ENCODE assay signal across 12 mouse cellular contexts in the genomic region with DNA sequence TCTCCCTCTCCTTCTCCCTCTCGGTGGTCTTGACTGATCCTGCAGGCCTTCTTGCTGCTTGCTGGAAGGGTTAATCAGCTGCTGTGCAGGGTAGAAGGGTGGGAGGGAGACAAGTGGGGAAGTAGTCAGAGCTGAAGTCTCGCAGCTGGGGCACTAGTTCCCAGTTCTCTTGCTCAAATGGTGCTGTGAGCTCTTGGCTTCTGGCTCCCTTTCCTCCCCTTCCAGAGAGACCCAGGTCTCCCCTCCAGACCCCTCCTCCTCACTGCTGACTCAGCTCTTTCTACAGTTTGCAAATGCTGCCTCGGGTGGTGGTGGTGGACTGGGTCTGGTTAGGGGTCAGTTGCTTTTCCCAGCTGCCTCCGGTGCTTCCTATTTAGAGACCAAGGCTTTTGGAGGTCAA.
A peak's percentile ranks its signal among the peaks of the same experiment; 100 is the strongest.
DNase-seq lines count a peak whose midpoint lies in the region; ATAC-seq and TF ChIP-seq lines count a peak whose summit lies in the region.
"Had no signal": no experiment of that assay in that cellular context is flagged by ENCODE, and none has a peak within 500 bp of the region (broad histone marks: within the 10 kb centered on the region; RNA-seq: fewer than 3 reads in every experiment).

No protein-coding gene starts in this region.

- no peak; a peak in 1 of 4 replicates for TF ChIP-seq POLR2A in MEL (IDR thresholded peaks at IDR 0.05; ENCODE audit: control insufficient read depth in 1 of 2, insufficient read depth in 1 of 2, low read depth in 1 of 2, low read length in 2 of 2, poor library complexity in 1 of 2)

- TF ChIP-seq CTCF in MEL (IDR thresholded peaks at IDR 0.05 in 2 of 3, conservative IDR thresholded peaks at IDR 0.05 in 1 of 3; ENCODE audit: control insufficient read depth in 1 of 3, insufficient read depth in 1 of 3, low read depth in 2 of 3, low read length in 3 of 3, poor library complexity in 1 of 3, severe bottlenecking in 1 of 3) = no peak

- H3K79me2 ChIP-seq in MEL (ENCODE audit: control insufficient read depth, insufficient read depth, low read length, poor library complexity) (no peaks in the 10 kb centered on the region), macrophage (ENCODE audit: inconsistent target) (no peaks in the 10 kb centered on the region)

- H3K27me3 ChIP-seq in MEL (ENCODE audit: control insufficient read depth in 1 of 2, insufficient read depth in 2 of 2, low read length in 2 of 2) = no peaks in the 10 kb centered on the region
- H3K27me3 ChIP-seq in neural tube, embryonic 15.5 days (replicated peaks) = no peaks in the 10 kb centered on the region
- H3K27me3 ChIP-seq: heart, embryonic 13.5 days; midbrain, embryonic 12.5 days had no signal

- ATAC-seq in neural tube, embryonic 15.5 days (ENCODE audit: low FRiP score) = no peak
- ATAC-seq: hindbrain, embryonic 16.5 days had no signal

- peaks cover 15 to 43% of the 10 kb centered on the region in 2 experiments for H3K4me1 ChIP-seq in MEL (ENCODE audit: control insufficient read depth in 1 of 2, insufficient read depth in 2 of 2, low read length in 2 of 2)
- H3K4me1 ChIP-seq in neural tube, embryonic 15.5 days = no peaks in the 10 kb centered on the region
- H3K4me1 ChIP-seq: midbrain, embryonic 12.5 days had no signal

- peak overlapping the region; percentile 66 for H3K27ac ChIP-seq in MEL (ENCODE audit: control insufficient read depth, low read depth, low read length)
- peak overlapping the region; percentile 15; the same call in 1 of the 2 replicates for H3K27ac ChIP-seq in macrophage
- no peak overlapping the region for H3K27ac ChIP-seq in neural tube, embryonic 15.5 days (replicated peaks)
- H3K27ac ChIP-seq: heart, embryonic 13.5 days; midbrain, embryonic 12.5 days had no signal

- H3K9ac ChIP-seq in MEL (ENCODE audit: control insufficient read depth, low read depth, low read length, poor library complexity, severe bottlenecking) = peak overlapping the region; percentile 51
- no peak overlapping the region for H3K9ac ChIP-seq in neural tube, embryonic 15.5 days (replicated peaks)
- H3K9ac ChIP-seq: heart, embryonic 13.5 days; midbrain, embryonic 12.5 days had no signal

- DNase-seq in kidney, postnatal 10 days = peak; percentile 65
- DNase-seq in kidney, adult 8-10 months = no peak
- peak; percentile 63 for DNase-seq in MEL (ENCODE audit: low read depth, low spot score)
- DNase-seq in embryo, embryonic 11 days = peak; percentile 41
- DNase-seq in heart, postnatal 36 days = no peak
- DNase-seq: adrenal gland, postnatal 25 days; gastrocnemius, postnatal 10 days had no signal

- no peak overlapping the region for H3K4me3 ChIP-seq in MEL (ENCODE audit: control insufficient read depth in 1 of 2, insufficient read depth in 1 of 2, low read depth in 2 of 2, low read length in 2 of 2)
- no peak overlapping the region for H3K4me3 ChIP-seq in macrophage (ENCODE audit: inconsistent target)
- H3K4me3 ChIP-seq in neural tube, embryonic 15.5 days (replicated peaks) = no peak overlapping the region
- H3K4me3 ChIP-seq: heart, embryonic 13.5 days; midbrain, embryonic 12.5 days had no signal

- TF ChIP-seq EP300 in MEL (IDR thresholded peaks at IDR 0.05; ENCODE audit: low read depth in 1 of 2, low read length in 2 of 2) = no peak

- no peaks in the 10 kb centered on the region for H3K9me3 ChIP-seq in MEL (replicated peaks; ENCODE audit: insufficient read depth, low read length)
- H3K9me3 ChIP-seq in neural tube, embryonic 15.5 days (replicated peaks) = no peaks in the 10 kb centered on the region

- peaks cover 0 to 27% of the 10 kb centered on the region in 2 experiments; a peak in 2 of 4 replicates for H3K36me3 ChIP-seq in MEL (ENCODE audit: control insufficient read depth in 1 of 2, insufficient read depth in 2 of 2, low read length in 2 of 2)
- H3K36me3 ChIP-seq in macrophage (ENCODE audit: inconsistent target) = no peaks in the 10 kb centered on the region
- H3K36me3 ChIP-seq in neural tube, embryonic 15.5 days = no peaks in the 10 kb centered on the region
- H3K36me3 ChIP-seq: heart, embryonic 13.5 days; midbrain, embryonic 12.5 days had no signal

- no peak overlapping the region for H3K4me2 ChIP-seq in neural tube, embryonic 15.5 days
- H3K4me2 ChIP-seq: heart, embryonic 13.5 days; midbrain, embryonic 12.5 days had no signal

- no peak for TF ChIP-seq RAD21 in MEL (IDR thresholded peaks at IDR 0.05; ENCODE audit: low read depth, low read length)

- WGBS in macrophage (ENCODE audit: missing documents) = 21% methylated on average over 3 of the region's 4 CpGs
- 35% methylated on average over 4 of the region's 4 CpGs for WGBS in neural tube, embryonic 15.5 days

- intact Hi-C loops in heart, postnatal 36 days (cut with DNase I) = no loop called here

TF ChIP-seq in MEL, 35 proteins besides CTCF, POLR2A, EP300 and RAD21:
- TF ChIP-seq USF2 (IDR thresholded peaks at IDR 0.05; ENCODE audit: borderline replicate concordance in 1 of 2, insufficient read depth in 1 of 2, low read depth in 1 of 2, low read length in 2 of 2) (no peak), ZC3H11A (IDR thresholded peaks at IDR 0.05; ENCODE audit: low read depth, low read length) (no peak), MAFK (IDR thresholded peaks at IDR 0.05; ENCODE audit: borderline replicate concordance, low read depth, low read length) (peak; percentile 50; the same call in 1 of the 2 replicates), CHD1 (IDR thresholded peaks at IDR 0.05; ENCODE audit: low read depth, low read length) (no peak), GATA1 (IDR thresholded peaks at IDR 0.05; ENCODE audit: low read depth, low read length) (no peak), ETS1 (IDR thresholded peaks at IDR 0.05; ENCODE audit: low read depth, low read length) (0 out of 2 replicates have a peak, but pooled peaks have one; percentile 27), NELFE (IDR thresholded peaks at IDR 0.05; ENCODE audit: low read depth, low read length) (0 out of 2 replicates have a peak, but pooled peaks have one; percentile 18), GABPA (IDR thresholded peaks at IDR 0.05; ENCODE audit: low read depth, low read length) (no peak), CHD2 (IDR thresholded peaks at IDR 0.05; ENCODE audit: low read length) (no peak), E2F4 (IDR thresholded peaks at IDR 0.05; ENCODE audit: borderline replicate concordance, low read depth, low read length) (no peak), JUND (IDR thresholded peaks at IDR 0.05; ENCODE audit: low read depth, low read length) (no peak)

Comparison
In these comparisons a context has a peak if more than half of its experiments do, and no peak if none do; other contexts are left out.
1. DNase-seq: peak in kidney, postnatal 10 days (single experiment), MEL (single experiment) and embryo, embryonic 11 days (single experiment); none in kidney, adult 8-10 months (0 of 2) and heart, postnatal 36 days (0 of 2).